Mouse (Mus musculus): ENCODE measurements at regions not wholly inside any gene's neighbourhood (a gene's known extent, or its start where the extent isn't known, plus 50 kb on each side); places are given as distances from the start of the nearest gene placed in this dataset.

GRCm38 (mm10) chr19:14891689-14892389 is 294.0 kb upstream of the Tle4 start:
- DNase-seq (ENCODE audit: low spot score), result no peak

GRCm38 (mm10) chr19:14891090-14891428 is 293.2 kb upstream of the Tle4 start:
- DNase-seq (ENCODE audit: low spot score), result no peak

GRCm38 (mm10) chr19:14890241-14891089 is 292.6 kb upstream of the Tle4 start:
- DNase-seq (ENCODE audit: low spot score), result peak; percentile 9

GRCm38 (mm10) chr19:14889794-14890193 is 291.9 kb upstream of the Tle4 start:
- DNase-seq (ENCODE audit: low spot score), result no peak

- DNase-seq (ENCODE audit: low spot score), result no peak
These were observed 286.0 kb upstream of the Tle4 start for GRCm38 (mm10) chr19:14883707-14884421.

- DNase-seq (ENCODE audit: low spot score), result no peak
These were observed 283.0 kb upstream of the Tle4 start for GRCm38 (mm10) chr19:14880818-14881217.

GRCm38 (mm10) chr19:14873986-14874385 is 276.1 kb upstream of the Tle4 start:
- DNase-seq (ENCODE audit: low spot score), result no peak

GRCm38 (mm10) chr19:14871178-14871867 is 273.5 kb upstream of the Tle4 start:
- no peak for DNase-seq (ENCODE audit: low spot score)

- no peak for DNase-seq (ENCODE audit: low spot score)
These were observed 265.0 kb upstream of the Tle4 start for GRCm38 (mm10) chr19:14862654-14863468.

GRCm38 (mm10) chr19:14855036-14855435 is 257.2 kb upstream of the Tle4 start:
- DNase-seq (ENCODE audit: low spot score), result no peak

- DNase-seq (ENCODE audit: low spot score), result no peak
These were observed 255.6 kb upstream of the Tle4 start for GRCm38 (mm10) chr19:14853416-14853815.

- DNase-seq (ENCODE audit: low spot score), result no peak
These were observed 251.7 kb upstream of the Tle4 start for GRCm38 (mm10) chr19:14849561-14849960.

- no peak for DNase-seq (ENCODE audit: low spot score)
These were observed 249.3 kb upstream of the Tle4 start for GRCm38 (mm10) chr19:14847120-14847519.

GRCm38 (mm10) chr19:14835629-14836028 is 237.8 kb upstream of the Tle4 start:
- DNase-seq (ENCODE audit: low spot score), result no peak

- DNase-seq (ENCODE audit: low spot score), result no peak
These were observed 218.5 kb upstream of the Tle4 start for GRCm38 (mm10) chr19:14816354-14816753.

- DNase-seq (ENCODE audit: low spot score), result no peak
These were observed 208.9 kb upstream of the Tle4 start for GRCm38 (mm10) chr19:14806787-14807186.

GRCm38 (mm10) chr19:14802909-14803650 is 205.2 kb upstream of the Tle4 start:
- DNase-seq (ENCODE audit: low spot score), result no peak

GRCm38 (mm10) chr19:14801669-14802068 is 203.8 kb upstream of the Tle4 start:
- no peak for DNase-seq (ENCODE audit: low spot score)

GRCm38 (mm10) chr19:14799002-14799401 is 201.2 kb upstream of the Tle4 start:
- no peak for DNase-seq (ENCODE audit: low spot score)

- no peak for DNase-seq (ENCODE audit: low spot score)
These were observed 200.6 kb upstream of the Tle4 start for GRCm38 (mm10) chr19:14798417-14798816.

- no peak for DNase-seq (ENCODE audit: low spot score)
These were observed 198.1 kb upstream of the Tle4 start for GRCm38 (mm10) chr19:14795910-14796309.

Measured in testis, postnatal 14 days (tissue).